Mouse (Mus musculus) gastrocnemius, postnatal 14 days (tissue): Measurements from ENCODE around the gene She. TPM values are rescaled to one million over a fixed set of nuclear protein-coding genes. Genes with fewer than 3 reads are reported as not detected.
A peak's percentile ranks its signal among the peaks of the same experiment; 100 is the strongest.

Experiments used
- DNase-seq: peaks from one replicate; pipeline ENCODE4 v3.0.0; 2021; ENCODE audit warnings: mixed read lengths
- intact Hi-C: fragments of 180-260 bp; cut with DNase I; formaldehyde crosslinking; loops from one replicate; pipeline ENCODE4 v1.15.1; 2025; ENCODE audit warnings: low total_unique reads
- total RNA-seq, 2 experiments: library from RNA; stranded (reverse); gene quantifications; 2 replicates each; pipeline ENCODE4 v1.2.3; 2021

The She gene
- total RNA-seq, 2 experiments from 2014 or later = 7.9 to 8.0 TPM

DNA sequence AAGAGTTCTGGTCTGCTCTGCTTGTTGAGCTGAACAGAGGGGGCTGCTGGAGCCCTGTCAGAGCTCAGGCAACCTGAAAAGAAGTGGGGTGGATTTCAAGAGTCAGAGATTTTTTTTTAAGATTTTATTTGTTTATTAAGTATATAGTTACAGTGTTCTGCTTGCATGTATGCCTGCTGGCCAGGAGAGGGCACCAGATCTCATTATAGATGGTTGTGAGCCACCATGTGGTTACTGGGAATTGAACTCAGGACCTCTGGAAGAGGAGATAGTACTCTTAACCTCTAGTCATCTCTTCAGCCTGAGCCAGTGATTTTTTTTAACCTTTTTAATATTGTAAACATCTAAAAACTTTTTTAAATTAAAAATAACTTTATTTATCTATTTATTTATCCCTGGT lies 20.3 kb upstream of the She start:
- intact Hi-C loops = no loop called here
- no peak for DNase-seq

DNA sequence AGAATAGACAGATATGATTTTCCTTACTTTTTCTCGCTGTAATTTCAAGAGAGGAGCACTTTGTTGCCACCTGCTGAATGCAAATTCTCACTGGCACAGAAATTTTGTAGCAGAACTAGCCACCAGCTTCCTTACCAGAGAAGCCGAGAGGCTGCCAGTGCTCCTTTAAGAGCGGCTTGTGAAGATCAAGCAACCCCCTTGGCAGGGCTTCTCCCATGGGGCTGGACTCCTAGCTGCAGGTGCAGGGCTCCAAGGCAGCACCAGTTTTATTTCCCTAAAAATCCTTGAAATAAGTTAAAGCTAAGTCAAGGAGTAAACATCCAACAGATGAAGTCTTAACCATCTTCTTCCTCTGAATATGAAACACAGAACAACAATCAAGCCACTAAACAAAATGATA lies 19.0 kb upstream of the She start:
- intact Hi-C loops = no loop called here
- DNase-seq = no peak

DNA sequence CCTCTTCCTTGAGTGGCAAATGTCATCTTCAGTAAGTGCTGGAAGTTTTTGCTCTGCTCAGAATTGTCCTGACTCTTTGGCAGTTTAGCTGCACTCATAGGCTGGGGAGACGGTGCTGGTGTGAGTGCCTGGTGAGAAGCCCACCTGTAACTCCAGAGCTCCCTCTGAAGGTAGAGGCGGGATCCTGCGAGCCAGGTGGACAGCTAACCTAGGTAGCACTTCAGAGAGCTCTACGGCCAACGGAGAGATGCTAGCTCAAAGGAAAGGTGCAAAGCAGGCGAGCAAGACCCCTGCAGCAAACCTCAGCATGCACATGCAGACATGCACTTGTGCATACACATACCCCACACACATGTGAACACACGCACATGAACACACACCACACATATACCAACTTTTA lies 17.1 kb upstream of the She start:
- DNase-seq = no peak
- intact Hi-C loops = no loop called here

DNA sequence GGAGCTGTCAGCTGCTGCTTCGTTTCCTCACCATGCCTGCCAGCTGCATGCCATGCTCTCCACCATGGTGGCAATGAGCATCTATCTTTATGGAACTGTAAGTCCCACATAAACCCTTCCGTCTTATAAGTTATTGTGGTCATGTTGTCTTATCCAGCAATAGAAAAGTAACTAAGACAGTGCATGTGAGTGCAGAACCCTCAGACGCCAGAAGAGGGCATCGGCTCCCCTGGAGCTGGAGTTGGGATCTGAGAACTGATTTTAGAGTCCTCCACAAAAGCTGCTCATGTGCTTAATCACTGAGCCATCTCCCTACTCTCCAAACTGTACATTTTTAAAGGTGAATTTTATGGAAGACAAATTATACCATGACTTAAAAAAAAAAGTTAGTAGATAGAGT lies 14.1 kb upstream of the She start:
- intact Hi-C loops = loop anchor here (5.0 kb wide), 1 partner anchor 40 kb away; no protein-coding TSS in a partner anchor
- peak; percentile 40 for DNase-seq

DNA sequence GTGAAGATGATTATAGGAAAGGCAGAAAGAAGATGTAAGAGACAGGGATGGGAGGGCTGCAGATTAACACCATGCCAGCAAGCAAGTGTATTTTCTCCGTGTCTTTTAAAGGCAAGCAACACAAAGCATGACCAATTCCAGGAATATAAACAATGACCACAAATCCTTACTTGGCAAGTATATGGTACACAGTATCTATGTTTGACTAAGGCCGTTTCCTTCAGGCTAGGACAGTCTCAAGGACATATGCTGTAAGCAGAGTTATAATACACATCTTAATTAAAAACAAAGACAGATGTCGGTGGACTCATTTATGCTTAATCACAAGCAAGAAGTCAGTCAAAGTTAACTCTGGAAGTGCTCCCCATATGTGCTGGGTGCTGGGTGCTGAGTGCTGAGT lies 12.6 kb upstream of the She start:
- intact Hi-C loops = loop anchor here (5.0 kb wide), 1 partner anchor 39 kb away; no protein-coding TSS in a partner anchor

DNA sequence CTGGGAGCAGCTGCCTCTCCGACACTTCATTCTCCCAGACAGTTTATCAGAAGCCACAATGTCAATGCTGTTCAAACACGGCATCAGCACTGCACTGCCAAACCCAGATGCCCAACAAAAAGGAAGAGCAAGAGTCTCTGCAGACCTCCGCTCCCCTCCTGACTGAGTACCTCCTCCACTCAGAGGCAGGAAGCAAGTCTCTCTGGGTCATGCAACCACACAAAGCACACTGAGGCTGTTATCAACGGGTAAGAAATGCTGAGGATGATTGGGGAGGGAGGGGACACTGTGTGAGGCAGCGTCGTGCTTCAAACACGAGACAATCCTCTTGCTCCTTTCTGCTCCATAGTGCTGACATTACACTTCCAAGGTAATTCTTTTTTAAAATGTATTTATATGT lies 11.3 kb upstream of the She start:
- DNase-seq = no peak
- intact Hi-C loops = loop anchor here (5.0 kb wide), 1 partner anchor 37 kb away; no protein-coding TSS in a partner anchor

More for the DNA sequence above, 12.6 kb upstream of the She start:
- DNase-seq = no peak

DNA sequence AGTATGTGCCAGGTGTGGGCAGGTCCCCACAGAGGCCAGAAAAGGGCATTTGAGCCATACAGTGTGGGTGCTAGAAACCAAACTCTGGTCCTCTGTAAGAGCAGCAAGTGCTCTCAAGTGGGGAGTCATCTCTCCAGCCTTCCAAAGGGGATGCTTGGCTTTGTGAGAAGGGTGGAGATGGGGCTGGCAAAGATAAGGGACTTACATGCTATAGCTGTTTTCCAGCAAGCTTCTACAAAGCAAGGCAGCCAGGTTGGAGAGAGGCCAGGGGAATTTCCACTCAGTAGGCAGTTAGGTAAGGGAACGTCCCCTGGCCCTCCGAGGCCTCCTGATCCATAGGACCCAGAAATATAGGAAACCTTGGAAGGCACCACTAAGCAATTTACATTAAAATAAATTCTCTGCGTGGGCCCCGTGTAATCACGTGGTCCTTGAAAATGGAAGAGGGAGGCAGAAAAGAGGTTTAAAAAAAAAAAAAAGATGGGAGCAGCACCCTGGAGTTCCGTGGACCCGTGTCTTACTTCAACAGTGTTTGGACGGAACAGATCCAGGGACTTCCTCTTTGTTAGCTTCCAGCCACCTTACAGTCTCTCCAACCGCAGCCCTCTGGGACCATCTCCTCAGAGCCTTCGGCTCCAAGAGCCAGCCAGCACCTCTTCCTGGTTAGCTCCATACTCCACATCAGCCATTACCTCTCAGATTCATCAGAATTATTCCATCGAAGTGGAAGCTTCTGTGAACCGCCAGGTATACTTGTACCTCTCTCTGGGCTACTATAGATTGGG lies 10.7 kb upstream of the She start:
- no peak for DNase-seq
- intact Hi-C loops = no loop called here

DNA sequence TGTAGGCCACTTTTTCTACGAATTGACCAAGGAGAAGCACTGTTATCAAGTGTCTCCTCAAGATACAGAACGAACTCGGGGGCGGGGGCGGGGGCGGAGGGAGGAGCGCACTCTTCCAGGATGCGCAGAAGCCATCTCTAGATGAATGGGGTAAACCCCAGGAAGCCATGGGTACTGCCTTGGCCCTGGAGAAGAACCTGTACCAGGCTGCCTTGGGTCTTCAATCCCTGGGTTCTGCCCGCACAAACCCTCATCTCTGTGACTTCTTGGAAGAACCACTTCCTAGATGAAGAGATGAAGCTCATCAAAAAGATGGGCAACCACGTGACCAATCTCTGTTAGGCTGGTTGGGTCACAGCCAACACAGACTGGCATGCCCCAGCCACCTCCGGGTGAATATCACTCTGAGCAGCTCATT lies 10.1 kb upstream of the She start:
- intact Hi-C loops = no loop called here
- no peak for DNase-seq

DNA sequence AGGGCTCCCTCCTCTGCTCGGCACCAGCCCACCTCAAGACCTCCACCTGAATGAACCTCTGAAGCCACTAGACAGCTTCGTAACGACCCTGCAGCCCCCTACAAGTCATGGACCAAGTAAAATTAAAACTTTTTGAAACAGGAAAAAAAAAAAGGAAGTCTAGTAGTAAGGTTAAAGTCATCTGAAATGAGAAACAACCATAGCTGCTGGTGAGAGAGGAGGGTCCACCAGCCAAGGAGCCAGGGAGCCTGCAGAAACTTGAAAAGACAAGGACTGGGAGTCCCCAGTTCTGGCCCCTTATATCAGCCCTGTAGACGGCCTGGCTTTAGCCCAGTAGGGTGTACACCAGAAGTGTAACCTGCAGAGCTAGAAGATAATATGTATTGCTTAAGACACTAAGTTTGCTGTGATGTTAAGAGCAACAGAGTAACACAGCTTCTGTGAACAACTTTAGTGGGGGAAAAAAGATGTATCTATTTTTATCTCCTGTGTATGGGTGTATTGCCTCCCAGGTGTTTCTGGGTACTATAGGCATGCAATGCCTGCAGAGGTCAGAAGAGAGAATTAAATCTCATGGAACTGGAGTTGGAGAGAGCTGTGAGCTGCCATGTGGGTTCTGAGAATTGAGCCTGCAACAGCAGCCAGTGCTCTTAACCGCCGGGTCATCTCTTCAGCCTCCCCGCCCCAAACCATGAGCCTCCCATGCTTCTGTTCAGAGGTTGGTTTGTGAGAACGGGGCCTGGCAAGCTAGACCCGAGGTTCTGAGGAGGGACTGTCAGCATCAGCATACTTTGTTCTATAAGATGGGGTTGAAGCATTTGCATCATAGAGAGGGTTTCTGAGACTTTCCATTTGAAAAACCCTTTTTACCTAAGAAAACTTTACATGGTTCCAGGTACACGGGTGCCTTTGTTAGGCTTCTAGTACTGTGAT lies 9.4 kb upstream of the She start:
- intact Hi-C loops = no loop called here
- DNase-seq = no peak

DNA sequence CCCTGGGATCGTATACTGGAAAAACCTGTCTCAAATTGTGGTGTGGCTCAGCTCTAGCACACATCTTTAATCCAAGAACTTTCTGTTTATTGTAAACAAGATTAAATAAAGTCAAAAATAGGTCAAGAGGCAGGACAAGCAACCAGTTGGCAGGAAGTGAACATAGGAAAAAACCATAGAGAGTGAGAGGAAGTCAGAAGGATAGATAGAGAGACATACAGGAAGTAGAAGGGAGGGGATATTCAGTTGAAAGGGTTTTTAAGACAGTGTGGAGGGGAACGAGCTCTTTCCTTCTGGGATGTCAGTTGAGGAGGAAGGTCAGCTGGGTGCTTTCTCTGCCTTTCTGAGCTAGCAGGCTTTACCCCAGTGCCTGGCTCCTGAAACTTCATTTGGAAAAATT lies 7.6 kb upstream of the She start:
- intact Hi-C loops = no loop called here

DNA sequence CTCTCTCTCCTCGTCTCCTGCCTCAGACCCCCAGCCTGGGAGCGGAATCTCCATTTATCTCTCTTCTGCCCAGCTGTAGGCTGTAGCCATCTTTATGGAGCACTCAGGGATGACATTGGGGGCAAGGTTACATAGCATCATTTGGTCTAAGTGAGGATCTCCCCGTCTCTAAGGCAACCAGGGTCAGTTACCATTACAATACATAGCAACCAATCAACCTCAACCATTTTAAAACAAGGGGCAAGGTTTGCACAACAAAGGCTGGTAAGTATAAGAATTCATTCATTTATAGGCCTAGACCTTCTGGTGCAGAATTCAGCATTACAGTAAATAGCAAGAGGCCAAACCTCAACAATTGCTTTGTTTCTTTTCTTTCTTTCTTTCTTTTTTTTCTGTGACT lies 4.9 kb upstream of the She start:
- DNase-seq = no peak
- intact Hi-C loops = no loop called here

More for the DNA sequence above, 7.6 kb upstream of the She start:
- DNase-seq = no peak

DNA sequence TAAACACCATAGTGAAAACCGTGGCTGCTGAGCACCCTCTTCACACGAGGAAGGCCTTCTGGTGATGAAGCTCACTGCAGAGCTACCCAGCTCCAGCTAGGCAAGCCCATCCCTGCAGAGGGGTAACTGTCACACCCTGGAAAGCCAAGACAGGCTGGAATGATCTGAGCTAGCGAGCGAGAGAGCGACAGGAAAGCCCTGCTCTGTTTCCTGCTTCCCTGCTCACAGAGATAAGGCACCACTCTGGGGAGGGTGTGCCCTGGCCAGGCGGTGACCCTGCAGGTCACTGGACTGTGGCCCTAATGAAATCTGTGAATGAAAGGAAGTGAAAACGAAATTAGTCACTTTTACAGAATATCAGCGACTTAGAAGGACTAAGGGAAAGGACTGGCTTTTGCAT lies 4.2 kb downstream of the She start:
- no peak for DNase-seq
- intact Hi-C loops = no loop called here

DNA sequence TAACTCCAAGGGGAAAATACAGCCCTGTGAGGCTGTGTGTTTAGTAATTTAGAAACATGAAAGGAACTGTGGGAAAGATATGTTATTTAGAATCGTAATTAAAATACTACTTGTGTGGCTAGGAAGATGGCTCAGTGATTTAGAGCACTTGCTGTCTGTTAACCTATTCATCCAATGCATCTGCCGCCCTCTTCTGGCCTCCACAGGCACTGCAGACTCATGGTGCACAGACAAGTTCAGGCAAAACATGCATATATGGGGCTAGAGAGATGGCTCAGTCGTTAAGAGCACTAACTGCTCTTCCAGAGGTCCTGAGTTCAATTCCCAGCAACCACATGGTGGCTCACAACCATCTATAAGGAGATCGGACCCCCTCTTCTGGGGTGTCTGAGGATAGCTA lies 11.1 kb downstream of the She start:
- DNase-seq = no peak
- intact Hi-C loops = no loop called here

DNA sequence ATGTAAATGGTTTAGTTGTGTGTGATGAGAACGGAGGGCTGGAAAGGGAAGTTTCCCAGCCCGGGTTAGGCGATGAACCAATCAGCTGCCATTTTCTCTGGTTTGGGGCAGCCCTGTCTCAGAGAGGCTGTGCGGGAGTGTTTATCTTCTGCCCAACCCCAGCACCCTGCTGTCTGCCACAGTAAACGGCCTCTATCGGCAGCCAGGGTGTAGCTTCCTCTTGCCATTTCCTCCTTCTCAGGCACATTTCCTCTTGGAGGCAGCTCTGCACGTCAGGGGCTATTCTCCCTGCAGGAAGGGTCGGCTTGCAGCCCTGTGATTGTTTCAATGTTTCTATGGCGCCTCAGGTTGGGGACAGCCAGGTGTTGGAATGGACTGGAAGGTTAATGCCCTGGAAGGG lies 12.0 kb downstream of the She start:
- peak; percentile 24 for DNase-seq
- intact Hi-C loops = no loop called here

DNA sequence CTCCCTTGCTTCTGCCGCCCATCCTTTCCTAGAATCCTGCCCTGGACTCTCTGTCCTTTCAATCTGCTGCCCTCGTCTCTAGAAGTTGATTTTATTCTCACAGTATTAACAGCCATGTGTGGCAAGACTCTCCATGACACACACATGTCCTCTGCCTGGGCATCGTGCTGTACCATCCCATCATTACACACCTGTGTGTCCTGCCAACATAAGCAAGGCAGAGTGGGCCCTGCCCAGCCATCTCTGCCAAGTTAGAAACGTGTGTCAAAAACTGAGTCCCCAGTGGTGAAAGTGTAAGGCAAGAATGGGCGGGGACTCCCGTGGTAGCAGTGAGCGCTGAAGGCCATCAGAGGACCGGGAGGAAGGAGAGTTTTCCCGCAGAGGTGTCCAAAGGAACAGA lies 14.6 kb downstream of the She start:
- intact Hi-C loops = no loop called here
- no peak for DNase-seq

DNA sequence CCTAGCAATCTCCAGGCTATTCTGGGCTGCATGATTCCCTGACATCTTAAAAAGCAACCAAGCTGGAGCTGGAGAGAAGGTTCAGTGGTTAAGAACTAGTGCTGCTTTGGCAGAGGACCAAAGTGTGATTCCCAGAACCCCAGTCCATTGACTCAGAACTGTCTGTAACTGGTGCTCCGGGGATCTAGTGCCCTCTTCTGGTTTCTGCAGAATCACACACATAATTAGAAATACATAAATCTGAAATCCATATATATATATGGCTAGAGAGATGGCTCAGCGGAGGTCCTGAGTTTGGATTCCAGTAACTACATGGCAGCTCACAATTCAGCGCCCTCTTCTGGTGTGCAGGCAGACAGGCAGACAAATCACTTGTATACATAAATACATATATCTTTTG lies 16.0 kb downstream of the She start:
- no peak for DNase-seq
- intact Hi-C loops = no loop called here

DNA sequence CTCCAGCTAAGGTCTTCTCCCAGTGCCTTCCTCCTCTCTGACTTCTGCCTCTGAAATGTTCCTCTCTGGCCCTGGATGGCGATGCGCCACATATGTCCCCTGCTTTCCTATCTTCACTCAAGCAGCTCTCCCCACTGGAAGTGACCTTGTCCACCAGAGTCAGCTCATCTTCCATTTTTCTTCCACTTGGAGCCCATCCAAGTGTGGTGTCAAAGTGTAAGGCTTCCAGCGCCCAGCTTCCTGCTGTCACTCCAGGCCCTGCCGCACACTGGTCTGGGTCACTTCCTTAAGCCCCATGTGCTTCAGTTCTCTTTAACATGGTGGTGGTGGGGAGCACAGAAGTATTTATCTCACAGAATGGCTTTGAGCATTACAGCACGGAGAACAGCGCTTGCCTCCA lies 16.4 kb downstream of the She start:
- no peak for DNase-seq
- intact Hi-C loops = no loop called here

DNA sequence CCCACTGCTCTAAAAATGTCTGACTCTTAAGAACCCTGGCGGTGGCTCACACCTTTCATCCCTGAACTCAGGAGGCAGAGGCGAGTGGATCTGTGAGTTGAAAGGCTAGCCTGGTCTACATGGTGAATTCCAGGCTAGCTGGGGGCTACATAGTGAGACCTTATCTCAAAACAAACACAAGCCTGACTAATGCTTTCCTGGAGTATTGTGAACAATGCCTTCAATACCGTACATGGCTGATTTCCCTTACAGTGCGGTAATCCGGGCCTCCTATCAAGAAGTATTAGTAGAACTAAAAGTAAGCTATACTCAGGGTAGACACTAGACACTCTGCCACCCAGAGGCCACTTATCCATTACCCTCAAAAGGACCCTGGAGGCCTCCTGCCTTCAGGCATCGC lies 16.9 kb downstream of the She start:
- intact Hi-C loops = no loop called here
- no peak for DNase-seq

DNA sequence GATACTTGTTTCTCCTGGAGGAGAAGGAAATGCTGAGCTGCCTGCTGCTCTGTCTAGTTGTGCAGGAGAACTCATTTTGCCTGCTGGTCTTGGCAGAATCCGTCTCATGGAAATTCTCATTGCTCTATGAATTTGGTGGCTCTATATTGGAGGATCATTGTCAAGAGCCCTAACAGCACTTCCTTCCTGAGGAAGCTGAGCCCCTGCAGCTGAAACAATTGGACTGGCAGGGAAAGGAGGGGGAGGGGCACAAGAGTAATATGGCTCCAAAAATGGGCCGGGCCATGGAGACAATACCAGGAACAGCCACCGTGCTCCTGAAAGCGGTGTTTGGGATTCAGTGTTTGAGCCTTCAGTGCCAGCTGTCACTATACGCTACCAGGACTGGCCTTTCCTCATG lies 22.6 kb downstream of the She start:
- intact Hi-C loops = loop anchor here (5.0 to 10.0 kb wide), 2 partner anchors 66 to 139 kb away; partner anchors contain the start of gene Adar

DNA sequence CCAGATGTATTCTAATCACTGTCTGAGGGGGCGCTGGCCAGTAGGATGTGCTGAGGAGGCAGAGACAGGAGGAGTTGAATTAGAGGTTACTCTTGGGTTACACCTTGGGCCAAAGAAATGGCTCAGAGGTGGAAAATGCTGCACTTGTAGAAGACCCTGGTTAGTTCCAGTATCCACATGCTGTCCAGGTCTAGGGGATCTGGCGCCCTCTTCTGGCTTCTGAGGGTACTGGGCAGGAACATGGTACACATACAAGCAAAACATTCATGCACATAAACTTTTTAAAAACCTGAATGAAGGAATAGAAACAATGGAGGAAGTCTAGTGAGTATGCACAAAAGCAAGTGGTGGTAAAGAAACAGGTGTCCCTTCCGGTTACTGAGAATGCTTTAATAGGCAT lies 26.2 kb downstream of the She start:
- no peak for DNase-seq
- intact Hi-C loops = loop anchor here (5.0 to 10.0 kb wide), 2 partner anchors 40 to 143 kb away; partner anchors contain the start of gene Adar

More for the DNA sequence above, 22.6 kb downstream of the She start:
- DNase-seq = no peak
